Mouse (Mus musculus) small intestine, adult 2 months (tissue): ENCODE measurements around the gene Nudt16l1.

Experiments used
- CTCF ChIP-seq: fragments of 200-500 bp; IDR thresholded peaks from 2 replicates; pipeline ENCODE4 v1.5.1; 2012; ENCODE audit warnings: low read depth, mild to moderate bottlenecking, control low read depth, inconsistent platforms, low read length, moderate library complexity, mixed read lengths; ENCODE audit not compliant: insufficient replicate concordance, insufficient read length; ENCODE audit errors: extremely low read depth
- POLR2A ChIP-seq: fragments of 200-500 bp; IDR thresholded peaks from 2 replicates; pipeline ENCODE4 v1.6.1; 2012; ENCODE audit warnings: low read depth, mild to moderate bottlenecking, control low read depth, inconsistent platforms, low read length, moderate library complexity

- no peak for TF ChIP-seq POLR2A
- TF ChIP-seq CTCF, result no peak
Observed at GRCm38 (mm10) chr16:4904878-4905277, 33.7 kb upstream of the Nudt16l1 start.
